Mouse (Mus musculus) 416B (cell line): ENCODE results near the gene BC107364.
"Not testable (repeated sequence)": the region's sequence is repeated elsewhere in the genome, so short reads cannot be mapped to it uniquely, and the experiment has no call there.

Experiments used
- DNase-seq: peaks from one replicate; pipeline ENCODE4 v3.0.0; 2011; ENCODE audit warnings: low read depth

The BC107364 gene

DNA sequence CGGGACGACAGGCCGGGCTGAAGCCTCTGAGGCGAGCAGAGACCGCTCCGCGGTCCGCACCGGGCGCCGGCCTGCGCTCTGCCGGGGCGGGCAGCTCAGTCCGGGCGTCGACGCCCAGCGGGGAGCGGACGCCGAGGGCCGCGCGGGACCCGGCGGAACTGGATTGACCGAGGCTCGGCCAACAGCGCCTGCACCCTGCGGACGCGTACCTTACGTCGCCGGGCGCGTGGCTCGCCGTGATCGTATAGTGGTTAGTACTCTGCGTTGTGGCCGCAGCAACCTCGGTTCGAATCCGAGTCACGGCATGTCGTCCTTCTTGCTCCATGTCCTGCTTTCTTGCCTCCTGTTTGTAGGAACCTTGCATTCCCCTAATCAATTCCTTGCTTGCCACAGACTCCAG lies at the start of gene BC107364:
TSS of gene BC107364 (minus strand) at position 45 of the 400 bp plus-strand sequence.
- not testable (repeated sequence) for DNase-seq

DNA sequence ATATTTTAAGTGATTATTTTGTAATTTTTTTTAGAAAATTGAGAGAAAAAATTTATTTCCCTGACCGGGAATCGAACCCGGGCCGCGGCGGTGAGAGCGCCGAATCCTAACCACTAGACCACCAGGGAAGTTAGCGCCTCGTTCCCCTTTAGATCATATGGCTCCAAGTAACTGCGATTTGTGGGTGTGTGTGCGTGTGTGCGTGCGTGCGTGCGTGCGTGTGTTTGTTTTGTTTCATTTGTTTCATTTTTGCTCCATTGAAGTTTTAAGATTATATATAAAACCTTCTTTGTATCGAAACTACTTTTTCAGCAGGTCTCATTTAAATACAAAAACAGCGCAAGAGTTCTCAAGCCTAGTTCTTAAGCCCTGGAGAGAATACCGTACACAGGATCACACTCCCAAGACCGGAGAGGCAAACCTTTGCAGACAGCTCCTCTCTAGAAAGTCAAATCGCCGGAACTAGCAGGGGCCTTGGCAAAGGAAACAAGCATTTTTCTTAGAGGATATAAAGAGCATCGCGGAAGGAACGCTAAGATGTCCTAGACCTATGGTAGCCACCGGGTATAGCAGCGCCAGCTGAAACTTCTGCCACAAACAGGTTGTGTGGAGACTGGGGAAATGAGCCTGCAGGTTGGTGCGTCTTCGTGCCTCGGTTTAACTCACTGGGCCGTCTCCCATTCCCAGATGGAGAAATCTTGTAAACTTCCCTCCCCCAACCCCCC lies 49.4 kb upstream of the BC107364 start:
- DNase-seq = peak; percentile 92

DNA sequence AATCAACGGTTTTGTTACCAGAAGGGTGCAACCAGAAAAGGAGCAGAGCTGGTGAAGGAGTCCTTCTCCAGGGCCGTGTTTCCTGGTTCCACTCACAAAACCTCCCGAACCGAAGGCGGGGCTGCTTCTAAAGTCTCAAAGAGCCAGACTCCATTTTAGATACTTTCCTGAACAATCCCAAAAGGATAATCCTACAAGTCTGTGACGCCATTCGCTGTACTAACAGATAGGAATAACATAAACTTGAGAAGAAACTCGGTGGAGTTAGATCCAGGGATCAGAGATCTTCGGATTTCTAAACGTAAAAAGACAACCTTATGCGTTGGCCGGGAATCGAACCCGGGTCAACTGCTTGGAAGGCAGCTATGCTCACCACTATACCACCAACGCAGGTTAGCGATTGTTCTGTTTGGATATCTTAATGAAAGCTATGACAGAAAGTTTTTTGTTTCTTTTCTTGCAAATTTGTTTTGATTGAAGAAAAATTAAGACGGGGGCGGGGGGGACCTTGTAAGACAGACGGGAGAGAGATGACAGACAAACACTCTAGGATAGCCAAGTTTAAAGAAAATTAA lies 48.7 kb upstream of the BC107364 start:
- DNase-seq = peak; percentile 98

DNA sequence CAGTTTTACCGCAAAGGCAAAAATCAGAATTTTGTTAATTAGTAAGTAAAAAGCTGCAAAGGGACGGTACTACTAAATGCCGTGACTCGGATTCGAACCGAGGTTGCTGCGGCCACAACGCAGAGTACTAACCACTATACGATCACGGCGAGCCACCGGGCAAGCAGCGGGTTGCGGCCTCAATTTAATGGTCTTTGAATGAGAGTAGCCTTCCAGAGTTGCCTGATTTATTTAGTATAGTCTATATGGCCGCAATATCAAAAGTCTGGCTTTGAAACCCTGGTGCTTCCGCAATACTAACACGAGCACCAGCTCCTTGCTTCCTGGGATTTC lies 48.1 kb upstream of the BC107364 start:
- DNase-seq = peak; percentile 96

DNA sequence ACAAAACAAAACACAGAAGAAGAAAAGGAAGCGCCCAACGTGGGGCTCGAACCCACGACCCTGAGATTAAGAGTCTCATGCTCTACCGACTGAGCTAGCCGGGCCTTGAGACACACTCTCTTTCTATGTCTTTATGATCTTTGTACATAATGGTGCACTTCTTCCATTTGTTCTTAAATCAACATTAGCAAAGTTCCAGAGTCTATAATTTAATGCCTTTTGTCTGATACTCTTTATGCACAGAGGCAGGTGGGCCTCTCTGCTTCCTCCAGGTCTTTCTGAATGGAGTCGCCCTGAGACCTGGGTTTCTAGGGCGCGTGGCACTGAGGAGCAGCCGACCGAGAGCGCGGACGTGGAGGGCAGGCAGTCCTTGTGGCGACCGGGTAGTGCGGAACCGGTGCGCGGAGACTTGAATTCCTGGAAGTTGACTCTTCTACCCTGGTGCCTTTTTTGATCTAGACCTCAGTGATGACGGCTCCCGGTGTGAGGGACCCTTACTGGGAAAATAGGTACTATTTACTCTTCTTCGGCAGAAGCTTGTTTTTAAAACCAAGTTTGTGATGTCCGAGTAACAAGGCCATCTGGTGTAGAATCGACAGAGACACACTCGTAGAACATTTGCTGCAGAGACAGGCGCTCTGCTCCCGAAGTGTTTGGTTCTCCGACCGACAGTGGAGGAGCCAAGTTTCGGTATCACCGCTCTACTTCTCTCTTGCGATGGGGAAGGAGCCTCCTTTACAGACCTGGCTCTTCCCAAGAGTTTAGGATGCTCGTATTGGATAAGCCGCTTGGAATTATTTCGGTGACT lies 47.6 kb upstream of the BC107364 start:
- DNase-seq = peak; percentile 93

DNA sequence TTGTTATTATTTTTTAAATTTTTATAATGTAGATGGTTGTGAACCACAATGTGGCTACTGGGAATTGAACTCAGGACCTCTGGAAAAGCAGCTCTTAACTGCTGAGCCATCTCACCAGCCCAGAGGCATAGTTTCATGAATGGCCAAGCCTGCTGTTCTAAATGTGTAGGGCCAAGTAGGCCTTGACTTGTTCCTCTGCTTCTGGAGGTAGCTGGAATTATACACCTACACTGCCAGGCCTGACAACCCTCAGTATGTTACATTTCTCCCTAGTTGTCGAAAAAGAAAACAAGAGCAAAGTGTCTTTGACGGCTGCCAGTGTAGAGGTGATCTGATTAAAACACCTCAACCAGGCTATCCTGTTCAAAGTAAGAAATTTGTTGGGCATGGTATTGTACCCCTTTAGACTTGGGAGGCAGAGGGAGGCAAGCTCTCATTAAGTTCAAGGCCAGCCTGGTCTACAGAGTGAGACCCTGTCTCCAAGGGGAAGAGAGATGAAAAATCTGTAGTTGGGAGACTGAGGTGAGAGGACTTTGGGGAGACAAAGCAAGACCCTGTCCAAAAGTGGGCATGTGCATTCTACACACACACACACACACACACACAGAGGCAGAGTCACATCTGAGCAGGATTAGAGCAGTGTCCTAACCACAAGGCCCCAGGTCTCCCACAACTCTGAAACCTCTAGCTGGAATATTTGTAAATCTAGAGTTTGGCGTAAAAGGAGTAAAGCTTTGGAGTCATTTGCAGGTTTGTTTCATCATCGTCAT lies 46.6 kb upstream of the BC107364 start:
- DNase-seq = peak; percentile 50

DNA sequence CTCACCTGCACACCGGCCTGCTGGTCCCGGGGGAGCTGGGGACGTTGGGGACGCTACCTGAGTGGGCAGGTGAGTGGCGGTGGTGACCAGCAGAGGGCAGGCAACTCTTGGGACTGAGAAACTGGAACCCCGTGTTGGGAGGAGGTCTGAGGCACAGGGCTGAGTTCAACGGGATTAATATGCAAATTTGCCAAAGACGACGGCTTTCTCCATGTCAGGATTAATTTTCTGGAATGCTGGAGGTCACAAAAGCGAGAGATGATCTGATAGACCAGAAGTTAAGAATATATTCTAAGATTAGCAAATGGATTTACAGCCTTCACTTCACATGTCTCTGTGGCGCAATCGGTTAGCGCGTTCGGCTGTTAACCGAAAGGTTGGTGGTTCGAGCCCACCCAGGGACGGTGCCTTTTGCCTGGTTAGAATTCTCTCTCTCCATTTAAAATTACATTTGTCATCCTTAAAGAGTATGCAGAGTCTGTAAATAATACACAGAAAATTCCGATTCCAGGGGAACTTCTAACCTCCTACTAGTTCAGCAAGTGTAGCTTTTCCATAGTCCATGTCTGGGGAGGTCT lies 45.4 kb upstream of the BC107364 start:
- DNase-seq = peak; percentile 91

DNA sequence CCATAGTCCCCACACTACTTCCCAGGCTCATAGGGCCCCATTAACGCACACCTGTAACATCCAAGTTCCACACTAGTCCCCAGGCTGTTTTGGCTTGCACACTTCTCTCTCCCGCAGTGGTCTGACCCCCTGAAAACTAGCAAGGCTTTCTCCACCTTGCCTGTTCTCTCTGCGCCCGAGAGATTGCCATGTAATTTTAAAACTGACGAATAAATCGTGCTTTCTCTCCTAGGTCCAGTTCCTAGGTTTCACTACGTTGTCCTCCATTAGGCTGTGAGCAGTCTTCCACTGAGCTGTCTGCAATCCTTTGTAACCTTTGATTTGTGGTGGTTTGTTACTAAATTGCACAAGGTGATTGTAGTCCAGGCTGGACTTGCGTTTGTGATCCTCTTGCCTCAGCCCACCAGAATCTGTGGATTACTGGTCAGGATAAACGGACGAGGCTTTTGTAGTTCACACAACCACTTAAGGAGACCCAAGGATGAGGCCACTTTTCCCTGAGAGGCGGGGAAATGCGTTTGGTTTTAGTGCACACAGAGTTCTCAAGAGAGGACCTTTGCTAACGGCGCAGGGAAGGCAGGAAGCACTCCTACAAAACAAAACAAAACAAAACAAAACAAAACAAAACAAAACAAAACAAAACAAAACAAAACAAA lies 44.6 kb upstream of the BC107364 start:
- DNase-seq = not testable (repeated sequence)

DNA sequence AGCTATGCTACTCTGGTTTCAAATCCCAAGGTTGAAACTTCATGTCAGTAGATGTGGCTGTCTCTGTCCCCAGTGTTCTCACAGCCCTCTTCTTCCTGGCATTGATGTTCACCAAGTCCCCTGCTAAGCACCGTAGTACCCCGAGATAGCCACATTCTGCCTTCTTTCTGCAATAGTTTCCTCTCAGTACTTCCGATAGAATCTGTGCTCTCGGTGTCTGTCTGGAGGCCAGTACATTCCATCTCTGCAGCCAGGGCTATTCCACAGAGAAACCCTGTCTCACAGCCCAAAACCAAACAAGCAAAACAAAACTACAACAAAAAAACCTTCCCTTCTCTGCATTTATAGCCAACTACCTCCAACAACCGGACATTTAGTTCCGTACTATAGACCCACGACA lies 44.1 kb upstream of the BC107364 start:
- DNase-seq = no peak

DNA sequence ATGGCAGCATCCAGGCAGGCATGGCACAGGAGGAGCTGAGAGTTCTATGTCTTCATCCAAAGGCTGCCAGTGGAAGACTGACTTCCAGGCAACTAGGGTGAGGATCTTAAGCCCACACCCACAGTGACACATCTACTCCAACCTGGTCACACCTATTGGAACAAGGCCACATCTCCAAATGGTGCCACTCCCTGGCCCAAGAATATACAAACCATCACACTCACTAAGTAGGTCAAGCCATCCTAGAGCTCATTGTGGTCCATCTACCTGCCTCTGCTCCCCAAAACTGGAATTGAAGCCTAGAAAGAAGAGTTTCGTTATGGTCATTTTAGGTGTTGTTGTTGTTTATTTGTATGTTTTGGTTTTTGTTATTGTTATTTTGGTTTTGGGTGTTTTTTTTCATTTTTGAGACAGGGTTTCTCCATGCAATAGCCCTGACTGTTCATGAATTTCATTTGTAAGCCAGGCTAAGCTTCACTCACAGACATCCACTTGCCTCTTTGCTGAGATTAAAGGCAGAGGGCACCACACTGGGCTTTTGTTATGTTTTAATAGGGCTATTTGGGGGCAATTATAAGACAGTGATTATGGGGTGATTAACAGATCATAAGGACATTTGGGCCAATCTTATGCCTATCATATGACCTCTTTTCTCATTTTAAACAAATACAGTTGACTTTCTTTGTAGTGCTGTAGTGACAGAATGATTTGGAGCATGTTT lies 43.5 kb upstream of the BC107364 start:
- DNase-seq = no peak

DNA sequence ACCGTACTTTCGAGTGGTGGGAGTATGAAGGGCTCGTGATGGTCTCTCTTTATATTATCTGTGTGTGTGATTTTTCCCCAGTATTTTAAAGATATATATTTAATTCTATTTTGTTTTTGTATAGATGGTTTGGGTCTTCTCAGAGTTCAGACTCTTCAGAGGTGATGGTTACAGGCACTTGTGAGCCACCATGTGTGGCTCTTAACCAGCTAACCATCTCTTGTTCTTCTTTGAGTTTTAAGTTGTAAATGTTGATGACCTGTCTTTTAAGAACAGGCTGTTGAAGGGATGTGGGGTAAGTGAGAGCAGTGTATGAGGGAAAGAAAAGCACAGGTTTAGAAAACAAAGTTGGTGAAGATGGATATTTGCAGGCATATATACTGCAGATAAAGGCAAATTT lies 42.8 kb upstream of the BC107364 start:
- DNase-seq = no peak

DNA sequence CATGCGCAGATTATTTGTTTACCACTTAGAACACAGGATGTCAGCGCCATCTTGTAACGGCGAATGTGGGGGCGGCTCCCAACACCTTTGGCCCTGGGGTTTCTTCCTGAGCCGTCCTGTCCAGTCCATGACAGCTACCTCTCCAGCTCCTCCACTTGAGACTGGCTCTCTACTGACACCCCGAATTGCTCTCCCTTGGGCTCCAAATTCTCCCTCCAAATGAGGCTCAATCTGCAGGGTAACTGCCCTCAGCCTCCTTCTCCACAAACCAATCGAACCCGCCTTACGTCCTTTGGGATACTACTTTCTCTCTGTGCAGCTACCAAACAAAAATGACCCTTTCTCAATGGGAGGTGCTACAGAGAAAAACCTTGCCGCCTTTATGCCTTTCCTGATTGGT lies 42.4 kb upstream of the BC107364 start:
- DNase-seq = not testable (repeated sequence)

DNA sequence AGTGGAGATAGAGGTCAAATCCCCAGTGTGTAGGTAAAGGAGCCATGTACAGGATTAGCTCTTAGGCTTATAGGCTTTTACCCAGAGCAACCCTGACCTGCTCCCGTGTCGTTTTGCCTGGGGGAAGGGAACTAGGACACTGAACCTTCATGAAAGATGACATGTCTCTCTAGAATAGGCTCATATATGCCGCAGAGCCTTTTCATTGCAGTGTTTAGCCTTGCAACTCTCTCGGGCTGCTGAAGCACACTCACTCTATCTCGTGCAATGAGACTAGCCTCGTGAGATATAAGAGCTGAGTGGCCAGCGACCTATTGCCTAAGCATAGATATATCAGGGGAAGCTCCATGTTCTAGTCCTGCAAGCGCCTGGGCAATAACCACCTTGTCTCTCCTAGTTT lies 37.5 kb upstream of the BC107364 start:
- not testable (repeated sequence) for DNase-seq

DNA sequence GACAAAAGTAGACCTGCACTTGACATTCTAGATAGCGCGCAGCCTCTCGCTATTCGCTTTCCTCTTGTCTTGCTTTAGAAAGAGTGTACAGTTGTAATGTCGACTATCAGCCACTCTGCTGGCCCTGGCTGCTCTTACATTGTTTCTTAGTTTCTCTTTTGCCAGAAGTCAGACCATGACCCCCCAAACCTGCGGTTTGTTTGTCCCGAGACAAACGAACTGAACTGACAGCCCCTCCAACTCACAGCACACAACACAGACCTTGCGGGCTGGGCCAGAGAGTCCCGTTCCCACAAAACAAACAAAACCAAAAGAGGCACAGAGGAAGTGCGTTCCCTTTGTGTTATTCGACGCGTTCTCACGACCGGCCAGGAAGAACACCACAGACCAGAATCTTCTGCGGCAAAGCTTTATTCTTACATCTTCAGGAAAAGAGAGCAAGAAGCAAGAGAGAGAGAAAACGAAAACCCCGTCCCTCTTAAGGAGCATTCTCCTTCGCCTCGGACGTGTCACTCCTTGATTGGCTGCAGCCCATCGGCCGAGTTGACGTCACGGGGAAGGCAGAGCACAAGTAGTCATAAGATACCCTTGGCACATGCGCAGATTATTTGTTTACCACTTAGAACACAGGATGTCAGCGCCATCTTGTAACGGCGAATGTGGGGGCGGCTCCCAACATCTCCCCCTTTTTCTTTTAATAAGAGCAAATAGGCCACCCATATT lies 37.0 kb upstream of the BC107364 start:
- DNase-seq = not testable (repeated sequence)

DNA sequence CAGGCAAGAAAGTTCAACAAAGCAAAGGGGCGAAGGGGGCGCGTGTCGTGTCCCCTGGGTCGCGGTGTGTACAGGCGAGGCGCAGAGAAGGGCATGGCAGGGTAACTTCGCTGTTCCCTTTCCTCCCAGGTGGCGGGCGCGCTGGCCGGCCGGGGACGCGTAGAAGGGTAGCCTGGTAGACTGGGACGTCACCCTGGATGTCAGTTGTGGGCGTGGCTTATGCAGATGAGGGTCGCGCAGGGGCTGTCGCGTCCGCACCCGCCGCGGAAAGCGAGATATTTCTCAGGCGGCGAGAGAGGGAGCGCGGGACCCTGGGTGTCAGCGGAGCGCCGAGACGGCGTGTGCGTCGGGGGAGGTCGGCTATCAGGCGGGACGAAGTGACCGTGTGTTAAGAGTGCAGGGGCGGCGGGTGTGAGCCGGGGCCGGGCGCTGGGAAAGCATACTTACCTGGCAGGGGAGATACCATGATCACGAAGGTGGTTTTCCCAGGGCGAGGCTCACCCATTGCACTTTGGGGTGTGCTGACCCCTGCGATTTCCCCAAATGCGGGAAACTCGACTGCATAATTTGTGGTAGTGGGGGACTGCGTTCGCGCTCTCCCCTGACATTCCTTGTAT lies 36.3 kb upstream of the BC107364 start:
- not testable (repeated sequence) for DNase-seq

DNA sequence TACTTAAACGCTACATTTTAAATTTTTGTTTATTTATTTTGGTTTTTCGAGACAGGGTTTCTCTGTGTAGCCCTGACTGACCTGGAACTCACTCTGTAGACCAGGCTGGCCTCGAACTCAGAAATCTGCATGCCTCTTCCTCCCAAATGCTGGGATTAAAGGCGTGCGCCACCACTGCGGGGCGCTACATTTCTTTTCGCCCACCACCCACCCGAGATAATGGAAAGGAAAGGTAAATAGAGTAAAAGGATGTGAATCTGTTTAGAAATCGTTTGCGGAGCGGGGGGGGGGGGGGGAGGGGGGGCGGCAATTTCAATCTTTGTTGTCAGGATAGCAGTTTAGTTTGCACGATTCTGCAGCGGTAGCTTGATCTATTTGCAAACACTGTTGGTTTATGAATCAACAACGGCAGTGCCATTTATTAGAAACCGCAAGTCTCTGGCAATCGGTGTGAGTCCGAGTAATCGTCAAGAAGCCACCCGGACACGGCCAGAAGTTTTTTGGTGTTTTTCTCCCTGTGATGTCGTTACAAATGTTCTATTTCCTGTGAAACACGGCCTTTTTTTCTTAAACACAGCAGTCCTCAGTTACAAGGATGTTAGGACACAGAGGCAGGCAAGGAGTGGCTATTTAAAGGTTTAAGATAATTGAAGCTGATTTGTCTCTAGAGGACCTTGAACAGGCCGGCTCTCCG lies 35.6 kb upstream of the BC107364 start:
- peak; percentile 88 for DNase-seq

DNA sequence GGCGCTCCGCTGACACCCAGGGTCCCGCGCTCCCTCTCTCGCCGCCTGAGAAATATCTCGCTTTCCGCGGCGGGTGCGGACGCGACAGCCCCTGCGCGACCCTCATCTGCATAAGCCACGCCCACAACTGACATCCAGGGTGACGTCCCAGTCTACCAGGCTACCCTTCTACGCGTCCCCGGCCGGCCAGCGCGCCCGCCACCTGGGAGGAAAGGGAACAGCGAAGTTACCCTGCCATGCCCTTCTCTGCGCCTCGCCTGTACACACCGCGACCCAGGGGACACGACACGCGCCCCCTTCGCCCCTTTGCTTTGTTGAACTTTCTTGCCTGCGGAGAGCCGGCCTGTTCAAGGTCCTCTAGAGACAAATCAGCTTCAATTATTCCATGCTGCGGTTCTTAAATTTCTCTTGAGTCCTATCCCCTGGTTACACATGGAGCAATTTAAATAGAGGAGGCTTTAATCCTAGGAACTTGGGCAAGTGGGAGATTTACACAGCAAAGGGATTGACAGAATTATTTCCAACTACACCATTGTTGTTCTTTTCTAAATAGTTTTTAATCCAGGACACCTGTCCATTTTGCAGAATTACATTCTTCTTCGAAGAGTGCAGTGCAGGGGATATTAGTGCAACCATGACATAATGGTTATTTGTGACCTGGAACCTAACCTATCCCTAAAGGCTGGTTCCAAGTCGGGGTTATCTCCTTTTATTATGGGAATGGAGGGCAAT lies 34.9 kb upstream of the BC107364 start:
- peak; percentile 77 for DNase-seq
